Mouse (Mus musculus) monocyte, adult 2 months (primary cell): ENCODE data around the gene Rsrp1.

Source experiments
- DNase-seq, 2 experiments: peaks; one replicate each; pipeline ENCODE4 v3.0.0; 2022; ENCODE audit warnings: low spot score in 2 of 2, low read depth in 1 of 2

Gene Rsrp1

DNA sequence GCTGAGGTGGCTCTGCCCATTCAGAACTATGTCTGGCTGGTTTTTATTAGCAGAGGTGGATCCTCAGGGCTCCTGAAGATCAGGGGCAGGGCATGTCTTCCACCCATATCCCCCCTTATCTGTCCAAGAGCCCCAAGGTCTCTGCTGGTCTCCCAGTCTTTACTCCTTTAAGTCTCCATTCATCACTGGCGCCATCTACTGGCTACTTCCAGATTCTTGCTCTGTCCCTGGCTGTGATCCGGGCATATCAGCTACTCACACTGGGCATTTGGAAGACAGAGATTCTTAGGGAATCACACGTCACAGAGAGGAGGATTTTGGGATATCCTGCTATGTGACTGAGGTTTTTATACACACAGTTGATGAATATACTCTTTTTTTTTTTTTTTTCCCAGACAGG is 32.9 kb downstream of the Rsrp1 start:
- DNase-seq = peak in 1 of 2 experiments; percentile 44

DNA sequence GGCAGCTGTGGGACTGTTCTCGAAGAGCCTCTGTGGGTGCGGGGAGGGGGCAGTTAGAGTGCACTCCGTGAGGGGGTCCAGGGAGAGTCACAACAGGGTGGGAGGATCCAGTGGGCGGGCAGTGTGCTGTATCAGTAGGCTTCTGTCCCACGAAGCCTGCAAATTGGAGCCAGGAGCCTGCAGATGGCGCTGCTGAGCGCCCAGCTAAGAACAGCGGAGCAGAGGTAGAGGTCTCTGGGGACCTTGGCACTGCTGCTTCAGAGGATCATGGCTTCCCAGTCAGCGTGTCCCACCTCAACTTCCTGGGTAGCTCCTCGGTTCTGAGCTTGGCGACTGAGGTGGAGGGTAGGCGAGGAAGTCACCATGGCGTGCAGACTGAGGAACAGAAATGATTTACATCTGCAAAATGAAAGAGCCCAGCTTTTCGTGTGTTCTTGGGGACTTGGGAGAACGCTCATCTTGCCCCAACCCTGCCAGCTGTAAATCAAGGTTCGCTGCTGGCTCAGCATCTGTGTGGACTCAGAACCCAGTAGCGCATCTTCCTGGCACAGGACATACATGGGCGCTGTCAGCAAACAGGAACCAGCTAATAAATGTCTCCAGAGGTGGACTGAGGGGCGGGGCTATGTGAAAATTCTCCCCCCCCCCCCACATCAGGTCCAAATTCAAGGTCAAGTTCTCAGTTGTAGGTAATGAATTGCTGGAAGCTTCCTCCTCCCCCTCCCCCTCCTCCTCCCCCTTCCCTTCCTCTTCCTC is 39.8 kb downstream of the Rsrp1 start:
- DNase-seq = peak in 1 of 2 experiments; percentile 30

DNA sequence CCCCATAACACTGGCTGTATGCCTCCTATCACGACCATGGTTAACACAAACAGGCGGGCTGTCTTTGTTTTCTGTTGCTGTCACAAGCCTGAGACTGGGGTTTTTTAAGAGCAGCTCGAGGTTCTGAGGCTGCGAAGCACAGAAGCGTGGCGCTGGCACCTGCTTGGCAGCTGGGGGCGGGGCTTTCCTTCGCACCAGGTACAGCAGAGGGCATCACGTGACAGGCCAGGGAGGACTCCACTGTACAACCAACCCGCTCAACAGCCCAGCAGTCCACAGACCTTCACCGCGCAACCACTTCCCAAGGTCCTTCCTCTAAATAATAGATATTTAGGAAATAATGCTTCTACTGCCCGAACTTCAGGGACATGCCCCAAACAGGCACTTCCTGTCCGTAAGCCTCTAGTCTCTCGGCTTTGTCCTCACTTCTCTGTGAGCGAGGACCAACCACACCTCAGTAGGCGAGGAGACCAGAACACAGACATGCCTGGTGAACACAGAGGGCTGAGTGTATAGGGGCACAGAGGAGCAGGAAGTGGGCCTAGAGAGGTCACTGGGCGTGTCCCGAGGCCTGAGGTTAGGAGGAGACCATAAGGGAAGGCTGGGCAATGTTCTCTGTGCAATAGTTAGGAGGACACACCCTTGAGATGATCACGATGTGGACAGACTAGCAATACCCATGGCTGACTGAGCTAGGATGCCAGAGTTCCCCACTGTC is 44.7 kb downstream of the Rsrp1 start:
- DNase-seq = peak in 1 of 2 experiments; percentile 44

DNA sequence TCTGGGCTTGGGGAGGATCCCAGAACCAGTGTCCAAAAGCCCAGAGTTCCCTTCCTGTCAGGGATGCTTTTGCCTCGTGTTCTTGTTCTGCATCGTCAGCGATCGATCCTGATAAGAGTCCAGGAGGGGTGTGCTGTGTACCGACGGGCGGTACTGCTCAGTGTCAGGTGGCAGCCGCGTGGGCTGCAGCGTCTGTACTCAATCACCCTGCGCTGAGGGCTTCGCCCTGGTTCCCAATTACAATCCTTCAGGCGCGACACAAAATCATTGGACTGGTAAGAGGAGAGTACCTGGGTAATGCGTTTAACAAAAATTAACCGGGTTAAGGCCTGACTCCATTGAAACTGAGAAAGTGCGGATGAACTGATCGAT is 45.2 kb downstream of the Rsrp1 start:
- no peak for DNase-seq

DNA sequence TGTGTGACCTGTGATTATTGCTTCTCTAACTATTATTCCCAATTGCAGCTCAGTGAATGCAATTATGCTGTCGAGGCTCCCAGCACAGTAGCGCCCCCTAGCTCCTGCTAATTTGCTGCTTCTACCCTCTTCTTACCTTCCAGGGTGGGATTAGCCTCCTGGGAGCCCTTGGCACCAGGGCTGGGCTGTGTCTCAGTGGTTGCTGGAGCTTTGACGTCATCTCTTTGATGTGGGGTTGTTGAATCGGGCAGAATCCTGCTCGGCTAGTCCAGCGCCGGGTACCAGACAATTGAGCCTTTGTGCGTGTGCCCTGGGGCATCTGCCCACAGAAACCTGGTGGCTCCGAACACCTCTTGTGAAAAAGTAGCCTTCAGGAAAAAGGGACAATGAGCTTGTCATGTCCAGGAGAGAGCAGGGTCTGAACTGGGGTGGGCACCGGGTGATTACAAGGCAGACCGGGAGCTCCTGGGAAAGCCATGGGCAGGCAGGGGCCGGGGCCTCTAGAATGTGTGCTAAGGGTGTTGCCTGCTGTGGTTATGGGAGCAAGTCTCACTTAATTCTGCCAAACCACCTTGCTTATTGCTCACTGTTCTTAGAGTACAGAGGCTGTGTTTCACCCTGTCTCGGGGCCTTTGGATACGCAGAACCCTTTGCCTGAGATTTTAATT is 52.0 kb downstream of the Rsrp1 start:
- no peak for DNase-seq

DNA sequence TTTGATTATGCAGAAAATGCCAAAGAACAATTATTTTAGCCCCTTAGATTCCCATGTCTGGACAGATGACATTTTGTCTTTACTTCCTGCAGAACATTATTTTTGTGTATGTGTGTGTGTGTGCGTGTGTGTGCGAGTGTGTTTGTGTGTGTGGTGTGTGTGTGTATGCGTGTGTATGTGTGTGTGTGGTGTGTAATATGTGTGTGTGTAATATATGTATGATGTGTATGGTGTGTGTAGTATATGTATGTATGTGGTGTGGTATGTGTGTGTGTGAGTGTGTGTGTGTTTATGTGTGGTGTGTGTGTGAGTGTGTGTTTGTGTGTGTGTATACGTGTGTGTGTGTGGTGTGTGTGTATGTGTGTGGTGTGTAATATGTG is 52.5 kb downstream of the Rsrp1 start:
- no peak for DNase-seq
